8 mouse cellular contexts compared by ENCODE assay signal in genomic region chr12:112628928-112629721, GRCm38 (mm10). TPM values are rescaled to one million over a fixed set of nuclear protein-coding genes. Genes with fewer than 3 reads are reported as not detected.
DNase-seq lines count a peak whose midpoint lies in the region; ATAC-seq and TF ChIP-seq lines count a peak whose summit lies in the region.

No protein-coding gene starts in this region.

- peak overlapping the region; percentile 50 for H3K4me2 ChIP-seq in intestine, postnatal 0 days (replicated peaks; ENCODE audit: low read depth)
- peak overlapping the region; percentile 58 for H3K4me2 ChIP-seq in lung, embryonic 15.5 days
- peak overlapping the region; percentile 49 for H3K4me2 ChIP-seq in neural tube, embryonic 15.5 days

- no peak overlapping the region for H3K9ac ChIP-seq in intestine, postnatal 0 days (ENCODE audit: low read depth, low read length)
- peak overlapping the region; percentile 31; the same call in 1 of the 2 replicates for H3K9ac ChIP-seq in lung, embryonic 15.5 days
- peak overlapping the region; percentile 1; the same call in 1 of the 2 replicates for H3K9ac ChIP-seq in neural tube, embryonic 15.5 days (replicated peaks)

- H3K36me3 ChIP-seq in E14TG2a.4 (ENCODE audit: insufficient read depth, low read length), result no peaks in the 10 kb centered on the region
- no peaks in the 10 kb centered on the region for H3K36me3 ChIP-seq in intestine, postnatal 0 days (ENCODE audit: control insufficient read depth, insufficient read depth)
- H3K36me3 ChIP-seq in lung, embryonic 15.5 days, result no peaks in the 10 kb centered on the region
- H3K36me3 ChIP-seq in neural tube, embryonic 15.5 days, result no peaks in the 10 kb centered on the region

- TF ChIP-seq CTCF in E14TG2a.4 (conservative IDR thresholded peaks at IDR 0.05; ENCODE audit: low read length), result no peak
- TF ChIP-seq CTCF in intestine, postnatal 0 days (IDR thresholded peaks at IDR 0.05; ENCODE audit: low read depth), result no peak

- peaks cover 39% of the 10 kb centered on the region for H3K4me1 ChIP-seq in E14TG2a.4 (replicated peaks; ENCODE audit: low read depth, low read length)
- peaks cover 17% of the 10 kb centered on the region for H3K4me1 ChIP-seq in intestine, postnatal 0 days (replicated peaks; ENCODE audit: control insufficient read depth, insufficient read depth, low read length)
- H3K4me1 ChIP-seq in lung, embryonic 15.5 days, result peaks cover 46% of the 10 kb centered on the region
- H3K4me1 ChIP-seq in neural tube, embryonic 15.5 days, result peaks cover 9% of the 10 kb centered on the region

- 22% methylated on average over 19 of the region's 19 CpGs for WGBS in intestine, postnatal 0 days
- WGBS in lung, embryonic 15.5 days, result 21% methylated on average over 19 of the region's 19 CpGs
- 38% methylated on average over 19 of the region's 19 CpGs for WGBS in neural tube, embryonic 15.5 days

- peak; percentile 23; the same call in 1 of the 2 replicates for ATAC-seq in intestine, postnatal 0 days
- peak; percentile 82 for ATAC-seq in lung, embryonic 15.5 days (ENCODE audit: borderline replicate concordance, extremely low read depth, low FRiP score, low TSS enrichment)
- ATAC-seq in neural tube, embryonic 15.5 days (ENCODE audit: low FRiP score), result peak; percentile 80
- no peak for ATAC-seq in erythroblast, adult 5-6 weeks (replicated peaks; ENCODE audit: low FRiP score, poor library complexity, severe bottlenecking)

- DNase-seq in 3T3-L1 (ENCODE audit: low read depth, low spot score), result peak; percentile 80
- DNase-seq in cerebellum, adult 9-11 months, result peak; percentile 68
- peak; percentile 98 for DNase-seq in heart, adult 11 months

- peaks cover 34% of the 10 kb centered on the region for H3K27me3 ChIP-seq in E14TG2a.4 (ENCODE audit: insufficient read depth, low read length)
- no peaks in the 10 kb centered on the region for H3K27me3 ChIP-seq in intestine, postnatal 0 days (replicated peaks; ENCODE audit: control insufficient read depth, insufficient read depth, low read length)
- H3K27me3 ChIP-seq in lung, embryonic 15.5 days, result no peaks in the 10 kb centered on the region
- no peaks in the 10 kb centered on the region for H3K27me3 ChIP-seq in neural tube, embryonic 15.5 days (replicated peaks)

- no peaks in the 10 kb centered on the region for H3K9me3 ChIP-seq in E14TG2a.4 (ENCODE audit: low read length)
- no peaks in the 10 kb centered on the region for H3K9me3 ChIP-seq in intestine, postnatal 0 days (ENCODE audit: control insufficient read depth)
- no peaks in the 10 kb centered on the region for H3K9me3 ChIP-seq in lung, embryonic 15.5 days
- no peaks in the 10 kb centered on the region for H3K9me3 ChIP-seq in neural tube, embryonic 15.5 days (replicated peaks)

- peak overlapping the region; percentile 51 for H3K4me3 ChIP-seq in E14TG2a.4 (replicated peaks; ENCODE audit: low read length)
- 0 out of 2 replicates have a peak overlapping the region, but pooled peaks have one; percentile 1 for H3K4me3 ChIP-seq in intestine, postnatal 0 days (ENCODE audit: low read depth, low read length)
- H3K4me3 ChIP-seq in lung, embryonic 15.5 days, result peak overlapping the region; percentile 27
- peak overlapping the region; percentile 19; the same call in 1 of the 2 replicates for H3K4me3 ChIP-seq in neural tube, embryonic 15.5 days (replicated peaks)

- no peak overlapping the region; the same call in 1 of the 2 replicates for H3K27ac ChIP-seq in intestine, postnatal 0 days (ENCODE audit: low read depth, low read length)
- peak overlapping the region; percentile 53 for H3K27ac ChIP-seq in lung, embryonic 15.5 days
- H3K27ac ChIP-seq in neural tube, embryonic 15.5 days (replicated peaks), result no peak overlapping the region

RNA-seq across cellular contexts. Expression of gene Adssl1, which starts 9.3 kb away (rescaled TPM):
- polyA plus RNA-seq in intestine, postnatal 0 days (2015; fragmentation: Nextera tagmentation; extraction: Ambion mirVana), result 0.57 and 0.67 TPM in 2 replicates
- 8.3 and 9.3 TPM in 2 replicates for polyA plus RNA-seq in lung, embryonic 15.5 days (2015; fragmentation: Nextera tagmentation; extraction: Ambion mirVana)
- 7.6 and 8.6 TPM in 2 replicates for polyA plus RNA-seq in neural tube, embryonic 15.5 days (2015; fragmentation: Nextera tagmentation; extraction: Ambion mirVana)
- 20.5 and 32.3 TPM in 2 replicates for total RNA-seq in erythroblast, adult 5-6 weeks (2015; ENCODE audit: low replicate concordance)
- 23.8 and 24.4 TPM in 2 replicates for total RNA-seq in erythroblast, adult 5-6 weeks (2017; ENCODE audit: low replicate concordance)

RNA-seq across cellular contexts. Expression of gene Siva1, which starts 15.4 kb away (rescaled TPM):
- 52.6 and 54.5 TPM in 2 replicates for polyA plus RNA-seq in intestine, postnatal 0 days (2015; fragmentation: Nextera tagmentation; extraction: Ambion mirVana)
- polyA plus RNA-seq in lung, embryonic 15.5 days (2015; fragmentation: Nextera tagmentation; extraction: Ambion mirVana), result 232 and 246 TPM in 2 replicates
- polyA plus RNA-seq in neural tube, embryonic 15.5 days (2015; fragmentation: Nextera tagmentation; extraction: Ambion mirVana), result 48.0 and 96.7 TPM in 2 replicates
- 45.0 and 45.4 TPM in 2 replicates for total RNA-seq in erythroblast, adult 5-6 weeks (2015; ENCODE audit: low replicate concordance)
- 65.9 and 114 TPM in 2 replicates for total RNA-seq in erythroblast, adult 5-6 weeks (2017; ENCODE audit: low replicate concordance)

RNA-seq across cellular contexts. Expression of gene Inf2, which starts 40.5 kb away (rescaled TPM):
- 0.70 and 1.1 TPM in 2 replicates for polyA plus RNA-seq in intestine, postnatal 0 days (2015; fragmentation: Nextera tagmentation; extraction: Ambion mirVana)
- 3.7 and 4.3 TPM in 2 replicates for polyA plus RNA-seq in lung, embryonic 15.5 days (2015; fragmentation: Nextera tagmentation; extraction: Ambion mirVana)
- 1.7 and 2.5 TPM in 2 replicates for polyA plus RNA-seq in neural tube, embryonic 15.5 days (2015; fragmentation: Nextera tagmentation; extraction: Ambion mirVana)
- 3.1 and 4.6 TPM in 2 replicates for total RNA-seq in erythroblast, adult 5-6 weeks (2015; ENCODE audit: low replicate concordance)
- total RNA-seq in erythroblast, adult 5-6 weeks (2017; ENCODE audit: low replicate concordance), result 0.94 and 3.5 TPM in 2 replicates

RNA-seq across cellular contexts. Expression of gene Akt1, which starts 45.6 kb away (rescaled TPM):
- 121 and 125 TPM in 2 replicates for polyA plus RNA-seq in intestine, postnatal 0 days (2015; fragmentation: Nextera tagmentation; extraction: Ambion mirVana)
- polyA plus RNA-seq in lung, embryonic 15.5 days (2015; fragmentation: Nextera tagmentation; extraction: Ambion mirVana), result 145 and 157 TPM in 2 replicates
- 70.5 and 120 TPM in 2 replicates for polyA plus RNA-seq in neural tube, embryonic 15.5 days (2015; fragmentation: Nextera tagmentation; extraction: Ambion mirVana)
- 20.9 and 30.7 TPM in 2 replicates for total RNA-seq in erythroblast, adult 5-6 weeks (2015; ENCODE audit: low replicate concordance)
- 25.1 and 26.3 TPM in 2 replicates for total RNA-seq in erythroblast, adult 5-6 weeks (2017; ENCODE audit: low replicate concordance)

RNA-seq across cellular contexts. Expression of gene Zbtb42, which starts 49.5 kb away (rescaled TPM):
- polyA plus RNA-seq in intestine, postnatal 0 days (2015; fragmentation: Nextera tagmentation; extraction: Ambion mirVana), result 8.1 and 8.3 TPM in 2 replicates
- polyA plus RNA-seq in lung, embryonic 15.5 days (2015; fragmentation: Nextera tagmentation; extraction: Ambion mirVana), result 11.4 TPM in 2 replicates
- polyA plus RNA-seq in neural tube, embryonic 15.5 days (2015; fragmentation: Nextera tagmentation; extraction: Ambion mirVana), result 1.8 and 2.4 TPM in 2 replicates
- 2.3 TPM in 1 of 2 replicates, not detected in the other for total RNA-seq in erythroblast, adult 5-6 weeks (2015; ENCODE audit: low replicate concordance)
- 0.42 and 1.2 TPM in 2 replicates for total RNA-seq in erythroblast, adult 5-6 weeks (2017; ENCODE audit: low replicate concordance)

Comparison
In these comparisons a context has a peak if more than half of its experiments do, and no peak if none do; other contexts are left out.
1. H3K4me3 ChIP-seq: peak in every context shown above with its lines; median percentile 51 in E14TG2a.4; 27 in lung, embryonic 15.5 days; 19 in neural tube, embryonic 15.5 days; 1 in intestine, postnatal 0 days.